Mouse (Mus musculus): ENCODE data around the gene Hspb7.

The Hspb7 gene

GRCm38 (mm10) chr4:141419398-141420191, 984 bp upstream of the Hspb7 start:
- ATAC-seq (ENCODE audit: insufficient number of reproducible peaks, low FRiP score, low TSS enrichment): no peak

DNA sequence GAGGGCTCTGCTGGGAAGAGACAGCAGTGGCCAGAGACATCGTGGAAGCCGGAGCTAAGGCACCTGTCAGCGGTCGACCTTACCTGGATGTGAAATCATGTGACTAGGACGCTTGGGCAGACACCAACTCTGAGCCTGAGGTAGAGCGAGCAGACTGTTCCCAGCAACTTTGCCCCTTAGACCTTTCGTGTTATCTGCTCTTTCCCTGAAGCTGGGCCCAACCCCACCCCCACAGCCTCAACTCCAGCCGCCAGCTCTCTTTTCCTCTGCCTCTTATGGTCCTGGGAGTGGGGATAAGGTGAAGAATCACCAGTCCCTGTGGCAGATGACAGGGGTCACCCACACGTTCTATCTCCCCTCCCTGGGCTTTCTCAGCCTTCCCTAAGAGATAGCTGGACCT, 307 bp downstream of the Hspb7 start:
- no peak for ATAC-seq (ENCODE audit: insufficient number of reproducible peaks, low FRiP score, low TSS enrichment)

DNA sequence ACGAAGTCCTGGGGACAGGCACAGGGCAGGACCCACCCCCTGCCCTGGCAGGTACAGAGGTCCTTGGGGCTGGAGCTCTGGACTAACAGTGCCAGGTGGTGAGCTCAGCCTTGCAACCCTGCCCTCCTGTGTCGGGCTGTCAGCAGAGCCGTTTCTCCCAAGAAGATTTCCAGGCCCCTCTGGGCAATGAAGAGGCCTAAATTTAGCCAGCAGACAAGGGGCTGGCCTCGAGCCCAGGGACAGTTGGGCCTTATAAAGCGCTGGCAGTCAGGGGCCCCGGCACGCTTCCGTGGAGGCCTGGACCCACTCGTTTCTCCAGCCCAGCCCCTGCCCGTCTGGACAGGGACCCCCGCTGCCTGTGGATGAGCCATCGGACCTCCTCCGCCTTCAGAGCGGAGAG, 844 bp downstream of the Hspb7 start:
- no peak for ATAC-seq (ENCODE audit: insufficient number of reproducible peaks, low FRiP score, low TSS enrichment)

DNA sequence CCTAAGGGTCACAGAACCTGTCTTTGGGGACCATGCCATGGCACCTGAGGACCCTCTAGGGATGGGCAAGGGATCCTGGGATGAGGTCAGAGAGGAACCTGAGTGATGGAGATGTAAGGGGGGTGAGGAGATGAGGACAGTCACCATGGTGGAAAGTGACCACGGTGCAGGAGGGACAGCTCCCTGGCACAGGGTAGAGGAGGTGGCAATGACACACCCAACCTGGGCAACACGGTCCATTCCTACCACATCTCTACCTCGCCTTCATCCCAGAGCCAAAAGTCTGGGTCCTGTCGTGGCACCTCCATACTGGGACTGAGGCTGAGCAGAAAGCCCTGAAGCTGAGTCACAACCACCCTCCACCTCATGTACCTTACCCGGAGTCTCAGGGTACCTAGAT, 2.3 kb downstream of the Hspb7 start:
- no peak for ATAC-seq (ENCODE audit: insufficient number of reproducible peaks, low FRiP score, low TSS enrichment)

DNA sequence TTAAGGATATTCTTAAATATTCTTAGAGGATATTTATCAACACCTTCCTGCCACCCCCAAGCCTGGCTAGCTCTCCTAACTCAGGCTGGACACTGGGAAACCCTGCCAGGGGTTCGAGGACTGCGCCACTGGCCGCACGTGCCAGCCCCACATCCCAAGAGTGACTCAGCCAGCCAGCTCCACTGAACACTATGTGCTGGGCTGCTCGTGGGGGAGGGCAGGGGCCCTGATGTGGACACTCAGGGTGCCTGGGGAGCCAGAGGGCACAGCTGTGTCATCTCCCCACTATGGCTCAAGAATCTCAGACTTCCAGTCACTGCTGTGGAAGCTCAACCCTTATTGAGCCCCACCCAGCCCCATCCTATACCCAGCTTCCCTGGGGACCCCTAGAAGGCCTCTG, 2.7 kb downstream of the Hspb7 start:
- no peak for ATAC-seq (ENCODE audit: insufficient number of reproducible peaks, low FRiP score, low TSS enrichment)

- ATAC-seq (ENCODE audit: insufficient number of reproducible peaks, low FRiP score, low TSS enrichment): no peak
Observed at GRCm38 (mm10) chr4:141423691-141424431, 3.3 kb downstream of the Hspb7 start.

- peak; percentile 93 for ATAC-seq (ENCODE audit: insufficient number of reproducible peaks, low FRiP score, low TSS enrichment)
Observed at GRCm38 (mm10) chr4:141425484-141426479, 5.2 kb downstream of the Hspb7 start.

GRCm38 (mm10) chr4:141426796-141427745, 6.5 kb downstream of the Hspb7 start:
- ATAC-seq (ENCODE audit: insufficient number of reproducible peaks, low FRiP score, low TSS enrichment): no peak

- no peak for ATAC-seq (ENCODE audit: insufficient number of reproducible peaks, low FRiP score, low TSS enrichment)
Observed at GRCm38 (mm10) chr4:141427921-141428320, 7.3 kb downstream of the Hspb7 start.

DNA sequence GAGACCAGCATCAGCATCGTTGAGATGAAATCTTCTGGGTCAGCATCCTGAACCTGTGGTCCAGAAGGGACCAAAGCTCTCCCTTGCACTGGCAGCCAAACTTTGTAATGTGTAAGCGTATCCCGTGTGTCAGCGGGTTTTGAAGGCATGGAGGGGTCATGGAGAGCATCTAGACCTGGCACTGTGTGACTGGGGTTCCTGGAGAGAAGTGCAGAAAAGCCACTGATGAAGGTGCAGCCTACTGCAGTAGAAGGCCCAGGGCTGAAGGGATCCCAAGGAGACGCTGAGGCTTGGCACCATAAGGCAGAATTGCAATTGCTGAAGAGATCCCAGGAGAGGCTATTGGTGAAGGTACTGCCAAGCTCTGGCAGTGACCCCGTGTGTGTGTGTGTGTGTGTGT, 8.8 kb downstream of the Hspb7 start:
- ATAC-seq (ENCODE audit: insufficient number of reproducible peaks, low FRiP score, low TSS enrichment): no peak

- no peak for ATAC-seq (ENCODE audit: insufficient number of reproducible peaks, low FRiP score, low TSS enrichment)
Observed at GRCm38 (mm10) chr4:141429847-141430246, 9.3 kb downstream of the Hspb7 start.

- no peak for ATAC-seq (ENCODE audit: insufficient number of reproducible peaks, low FRiP score, low TSS enrichment)
Observed at GRCm38 (mm10) chr4:141430997-141431396, 10.4 kb downstream of the Hspb7 start.

DNA sequence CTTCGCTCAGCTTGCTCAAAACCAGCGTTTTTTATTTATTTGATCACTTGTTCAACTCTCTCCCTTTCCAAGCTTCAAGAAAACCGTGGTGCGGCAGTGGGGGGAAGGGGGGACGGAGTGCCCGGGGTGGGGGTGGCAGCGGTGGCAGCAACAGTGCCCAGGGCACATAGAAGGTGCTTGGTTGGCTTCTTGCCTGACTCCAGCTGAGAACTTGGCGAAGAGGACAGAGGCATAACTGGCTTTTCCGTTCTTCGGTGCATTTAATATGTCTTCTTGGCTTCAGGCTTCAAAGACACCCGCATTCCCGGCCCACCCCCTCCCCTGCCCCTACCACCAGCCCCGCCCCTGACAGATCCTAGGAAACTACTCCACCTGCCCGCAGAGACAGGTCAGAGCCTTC, 12.1 kb downstream of the Hspb7 start:
- no peak for ATAC-seq (ENCODE audit: insufficient number of reproducible peaks, low FRiP score, low TSS enrichment)

DNA sequence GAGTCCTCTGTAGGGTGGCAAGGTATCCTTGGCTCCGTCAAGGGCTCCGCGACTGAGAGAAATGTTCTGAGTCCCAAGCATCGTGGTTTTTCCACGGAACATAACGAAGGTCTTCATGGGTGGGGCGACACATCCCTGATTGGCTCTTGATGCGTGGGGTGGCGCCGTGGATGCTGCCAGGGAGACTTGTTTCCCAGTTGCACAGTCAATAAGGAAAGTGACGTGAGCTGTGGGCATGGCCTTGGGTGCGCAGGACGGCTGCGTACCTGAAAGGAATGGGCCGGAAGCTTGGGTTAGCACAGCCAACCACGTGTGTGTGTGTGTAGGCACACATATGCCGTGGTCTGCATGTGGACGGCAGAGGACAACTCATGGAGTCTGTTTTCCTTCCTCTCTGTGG, 12.6 kb downstream of the Hspb7 start:
- no peak for ATAC-seq (ENCODE audit: insufficient number of reproducible peaks, low FRiP score, low TSS enrichment)

GRCm38 (mm10) chr4:141435974-141436373, 15.4 kb downstream of the Hspb7 start, which contains the start of gene Srarp:
TSS of gene Srarp (minus strand) at chr4:141436105.
- ATAC-seq (ENCODE audit: insufficient number of reproducible peaks, low FRiP score, low TSS enrichment): no peak

DNA sequence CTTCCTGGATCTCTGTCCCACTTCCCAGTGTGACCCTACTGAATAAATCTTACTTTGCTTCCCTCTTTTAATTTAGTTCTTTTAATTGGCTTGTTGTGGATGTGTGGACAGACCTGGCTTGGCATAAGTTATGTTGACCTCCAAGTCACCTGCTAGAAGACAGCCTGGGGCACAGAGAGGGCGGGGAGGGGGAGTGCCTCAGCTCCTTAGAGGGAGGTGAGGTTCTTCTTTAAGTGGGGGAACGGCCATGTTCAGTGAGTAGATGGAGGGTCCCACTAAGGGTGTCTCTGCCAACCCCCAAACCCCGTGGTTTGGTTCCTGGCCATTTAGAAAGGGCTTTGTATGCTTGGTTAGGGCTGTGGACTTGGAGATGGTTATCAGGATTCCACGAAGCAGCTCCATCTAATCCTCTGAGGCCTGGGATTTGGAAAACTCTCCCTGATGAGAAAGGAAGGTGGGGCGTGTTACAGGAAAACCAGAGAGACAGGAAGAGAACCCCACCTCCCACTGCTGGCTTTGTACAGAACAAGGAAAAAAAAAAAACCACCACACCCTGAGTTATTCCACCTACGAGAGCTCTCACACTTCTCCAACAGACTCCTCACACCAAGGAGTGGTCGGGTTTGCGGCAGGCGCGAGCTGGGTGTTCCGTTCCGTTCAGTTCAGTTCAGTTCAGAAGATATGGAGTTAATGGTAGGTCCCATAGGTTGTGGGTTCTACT, 18.7 kb downstream of the Hspb7 start:
- no peak for ATAC-seq (ENCODE audit: insufficient number of reproducible peaks, low FRiP score, low TSS enrichment)

DNA sequence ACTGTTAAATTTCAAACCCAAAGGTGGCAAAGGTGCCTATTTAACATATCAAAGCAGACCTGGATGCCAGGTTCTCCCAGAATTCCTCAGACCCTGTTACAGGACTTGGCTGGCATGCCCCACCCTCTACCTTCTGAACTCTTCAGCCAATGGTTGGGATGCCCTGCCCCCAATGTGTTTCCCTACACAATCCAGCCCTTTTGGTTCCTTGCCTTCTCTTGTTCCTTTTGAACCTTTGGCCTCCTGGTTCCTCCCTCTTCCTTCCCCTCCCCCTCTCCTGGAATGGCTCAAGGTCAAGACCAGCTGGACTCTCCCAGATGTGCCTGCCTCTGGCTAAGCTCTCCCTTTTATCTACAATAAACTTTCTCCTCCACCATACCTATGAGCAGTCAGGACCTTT, 20.3 kb downstream of the Hspb7 start:
- no peak for ATAC-seq (ENCODE audit: insufficient number of reproducible peaks, low FRiP score, low TSS enrichment)

DNA sequence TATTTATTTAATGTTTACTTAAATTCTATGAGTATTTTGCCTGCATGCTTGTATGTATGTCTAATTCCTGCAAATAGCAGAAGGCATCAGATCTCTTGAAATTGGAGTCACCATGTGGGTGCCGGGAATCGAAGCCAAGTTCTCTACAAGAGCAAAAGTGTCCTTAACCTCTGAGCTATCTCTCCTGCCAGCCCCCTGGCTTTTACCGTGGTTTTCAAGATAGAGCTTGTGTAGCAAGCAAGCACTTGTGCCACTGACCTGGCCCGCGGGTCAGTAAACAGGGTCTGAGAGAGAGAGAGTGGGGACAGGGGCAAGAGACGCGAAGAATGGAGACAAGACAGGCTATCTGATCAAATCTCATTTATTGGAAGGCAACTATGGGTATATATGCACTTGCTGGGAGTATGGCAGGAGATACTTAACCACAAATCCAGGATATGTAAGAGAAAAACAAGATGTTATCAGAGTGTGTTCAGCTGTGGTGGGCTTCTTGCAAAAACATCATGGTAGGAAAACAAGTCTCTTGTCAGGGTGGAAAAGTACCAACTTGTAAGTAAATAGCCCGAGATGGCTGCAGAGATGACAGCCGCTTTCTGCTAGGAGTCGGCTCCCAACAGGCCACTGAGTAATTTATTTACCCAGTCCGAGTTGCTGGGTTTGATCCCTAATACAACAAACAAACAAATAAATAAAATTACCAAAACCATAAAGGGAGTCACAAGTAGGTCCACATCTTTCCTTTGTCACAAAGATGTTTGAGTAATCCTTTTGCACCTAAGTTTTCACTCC, 23.3 kb downstream of the Hspb7 start:
- no peak for ATAC-seq (ENCODE audit: insufficient number of reproducible peaks, low FRiP score, low TSS enrichment)

All from cerebellum, adult (tissue).